Mouse (Mus musculus) adrenal gland, adult (tissue): ENCODE data around the gene Glra1.
"Not testable (repeated sequence)": the region's sequence is repeated elsewhere in the genome, so short reads cannot be mapped to it uniquely, and the experiment has no call there.

ENCODE experiments used
- DNase-seq, 2 experiments: peaks; one replicate each; pipeline ENCODE4 v3.0.0; 2022 to 2023; ENCODE audit warnings: low spot score in 1 of 2; ENCODE audit not compliant: inconsistent age in 2 of 2

Glra1 gene

DNA sequence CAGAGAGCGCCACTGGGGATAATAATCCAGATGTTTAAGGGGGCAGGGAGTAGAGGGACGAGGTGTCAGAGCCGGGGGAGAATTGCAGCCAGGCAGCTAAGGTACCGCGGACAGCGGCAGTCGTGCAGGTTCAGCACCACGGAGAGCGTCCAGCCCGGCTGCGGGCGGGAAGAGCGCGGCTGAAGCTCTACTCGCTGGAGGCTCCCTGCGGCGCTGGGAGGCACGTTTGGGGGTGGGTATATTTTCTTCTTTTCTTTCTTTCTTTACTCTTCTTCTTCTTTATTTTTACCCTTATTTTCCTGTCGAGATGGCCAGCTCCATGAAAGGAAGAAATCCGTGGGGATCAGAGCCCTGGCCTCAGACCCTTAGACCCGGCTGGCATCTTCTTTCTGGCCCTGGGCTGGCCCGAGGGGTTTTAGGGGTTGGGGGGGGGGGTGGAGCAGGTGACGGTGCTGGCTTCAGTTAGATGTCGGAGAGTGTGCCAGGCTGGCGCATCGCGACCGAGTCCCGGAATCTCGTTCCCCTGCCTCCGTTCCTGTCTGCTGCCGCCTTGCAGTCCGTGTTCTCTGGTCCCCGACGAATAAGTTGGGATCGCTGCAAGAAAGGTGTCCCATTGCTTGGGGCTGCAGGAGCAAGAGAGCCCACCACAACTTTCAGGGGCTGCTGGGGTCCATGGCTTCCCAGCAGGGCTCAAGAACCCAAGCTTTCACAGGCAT is at the start of gene Glra1:
TSS of gene Glra1 (minus strand) at position 391 of the 716 bp plus-strand sequence.
- peak; percentile 65 to 88 for DNase-seq

DNA sequence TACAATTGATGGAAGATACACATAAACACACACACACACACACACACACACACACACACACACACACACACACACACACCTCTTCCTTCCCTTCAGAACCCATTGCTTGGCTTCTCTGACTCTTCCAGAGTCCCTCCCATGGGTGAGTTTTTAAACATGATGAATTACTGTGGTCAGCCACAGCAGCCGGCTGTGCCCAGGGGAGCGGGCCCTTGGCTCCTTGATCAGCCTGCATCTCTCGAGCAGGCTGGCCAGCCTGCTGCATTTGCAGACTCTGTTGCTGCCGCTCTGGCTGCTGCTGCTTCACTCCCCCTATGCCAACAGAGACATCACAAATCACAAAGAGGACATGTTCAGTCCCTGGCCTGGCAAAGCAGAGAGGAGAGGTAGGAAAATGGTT is 29.0 kb upstream of the Glra1 start:
- DNase-seq, result no peak

DNA sequence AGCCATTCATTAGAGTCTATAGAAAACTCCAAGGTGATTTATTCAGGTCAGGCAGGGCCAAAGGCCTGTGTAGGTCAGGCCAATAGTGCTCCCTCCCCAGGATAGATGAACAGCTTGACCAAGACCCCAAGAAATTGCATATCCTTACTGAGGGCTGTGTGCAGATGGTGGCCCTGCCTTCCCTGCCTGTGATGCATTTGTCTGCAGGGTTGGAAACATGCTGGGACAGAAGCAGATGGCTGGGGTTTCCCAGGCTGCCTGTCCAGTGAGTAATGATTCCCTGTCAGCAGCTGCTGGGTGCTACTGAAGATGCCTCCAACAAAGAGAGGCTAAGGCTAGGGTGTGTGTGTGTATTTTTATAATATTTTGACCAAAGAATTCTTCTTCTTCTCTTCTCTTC is 25.9 kb upstream of the Glra1 start:
- DNase-seq, result no peak

DNA sequence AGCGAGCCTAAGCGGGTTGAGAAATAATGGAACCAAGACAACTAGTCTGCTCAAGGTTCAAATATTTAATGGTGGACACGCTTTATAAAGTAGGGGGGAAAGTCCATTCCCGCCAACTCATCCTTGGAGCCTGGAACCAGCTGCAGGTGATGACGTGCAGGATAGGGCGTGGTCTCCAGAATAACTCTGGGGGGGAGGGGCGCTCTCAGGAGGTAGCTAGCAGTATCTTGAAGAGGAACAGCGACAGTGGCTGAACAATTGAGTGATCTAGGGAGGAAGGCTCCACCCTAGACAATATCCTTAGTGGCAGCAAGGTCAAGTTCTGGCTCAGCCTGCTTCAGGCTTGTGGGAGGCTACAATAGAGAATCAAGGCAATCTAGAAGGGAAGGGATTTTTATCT is 6.6 kb upstream of the Glra1 start:
- DNase-seq, result not testable (repeated sequence)

DNA sequence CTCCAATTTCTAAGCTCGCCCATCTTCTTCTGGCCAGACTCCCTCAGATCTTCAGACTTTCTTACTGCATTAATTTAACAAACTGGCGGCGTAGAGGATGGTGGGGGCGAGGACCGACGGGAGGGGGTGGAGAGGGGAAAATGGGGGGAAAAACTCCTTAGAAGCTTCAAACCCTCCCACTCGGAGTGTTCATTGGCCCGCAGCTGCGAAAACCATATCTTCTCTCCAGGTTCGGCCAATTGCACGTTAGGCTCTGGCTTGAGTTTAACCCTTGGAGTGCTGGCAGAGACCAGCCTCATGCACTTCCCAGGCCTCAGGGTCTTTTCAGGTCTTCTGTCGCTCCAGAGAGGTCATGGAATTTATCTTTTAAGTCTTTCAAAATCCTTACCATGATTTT is 524 bp upstream of the Glra1 start:
- DNase-seq, result no peak

DNA sequence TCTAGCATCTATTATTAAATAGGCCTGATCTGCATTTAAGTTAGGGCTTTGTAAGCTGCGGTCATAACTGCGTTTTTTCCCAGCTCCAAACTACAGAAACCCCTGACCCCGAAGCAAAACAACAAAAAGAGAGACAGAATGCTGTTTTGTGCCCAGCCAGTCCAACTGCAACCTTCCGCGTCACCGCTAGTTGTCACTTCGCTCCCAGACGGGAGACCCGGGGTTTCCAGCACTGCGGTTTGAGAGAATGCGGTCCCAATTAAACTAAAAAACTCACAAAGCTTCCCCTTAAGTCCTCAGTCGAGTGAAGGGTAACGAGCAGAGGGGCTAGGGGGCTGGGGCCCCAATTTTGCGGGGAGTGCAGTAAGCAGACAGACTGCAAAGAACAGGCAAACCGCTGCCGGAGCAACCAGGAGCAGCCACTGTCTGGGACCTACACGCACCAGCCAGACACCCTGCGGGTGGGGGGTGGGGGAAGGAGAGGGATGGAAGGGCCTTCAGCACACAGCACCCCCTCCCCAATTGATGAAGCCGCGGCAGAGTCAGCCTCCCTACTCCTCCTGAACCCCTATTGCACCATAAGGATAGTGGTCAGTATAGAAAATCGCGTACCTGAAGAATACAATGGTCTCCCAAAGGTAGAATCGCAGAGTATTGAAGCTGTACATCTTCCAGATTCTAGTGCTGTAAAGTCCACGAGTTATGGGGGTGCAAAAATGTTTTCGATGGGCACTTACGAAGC is 761 bp downstream of the Glra1 start:
- DNase-seq, result no peak

DNA sequence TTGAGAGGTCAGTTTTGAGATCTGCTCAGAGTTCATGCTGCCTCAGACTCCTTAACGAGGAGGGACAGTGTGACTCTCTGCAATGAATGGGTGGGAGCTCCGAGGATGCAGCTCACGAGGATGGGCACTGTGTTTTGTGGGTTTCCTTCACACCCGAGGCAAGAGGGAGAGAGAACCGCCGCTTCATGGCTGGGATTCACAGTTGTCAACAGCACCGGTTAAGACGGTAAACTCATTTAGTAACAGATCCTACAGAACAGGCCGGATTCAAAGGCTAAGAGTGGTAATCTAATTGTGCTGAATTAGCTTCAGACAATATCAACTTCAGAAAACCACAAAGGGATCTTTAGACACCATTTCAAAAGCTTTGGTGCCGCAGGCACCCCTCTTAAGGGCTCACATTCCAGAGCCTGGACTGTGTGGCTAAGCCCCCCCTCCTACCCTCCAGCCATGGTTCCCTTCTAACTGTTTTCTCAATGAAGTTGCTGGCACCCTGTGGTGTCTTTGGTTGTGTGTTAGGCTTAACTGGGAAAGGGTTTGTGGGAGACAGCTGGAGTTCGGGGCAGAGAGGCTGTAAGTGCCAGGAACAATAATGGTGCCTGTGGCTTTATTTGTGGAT is 6.4 kb downstream of the Glra1 start:
- no peak for DNase-seq

DNA sequence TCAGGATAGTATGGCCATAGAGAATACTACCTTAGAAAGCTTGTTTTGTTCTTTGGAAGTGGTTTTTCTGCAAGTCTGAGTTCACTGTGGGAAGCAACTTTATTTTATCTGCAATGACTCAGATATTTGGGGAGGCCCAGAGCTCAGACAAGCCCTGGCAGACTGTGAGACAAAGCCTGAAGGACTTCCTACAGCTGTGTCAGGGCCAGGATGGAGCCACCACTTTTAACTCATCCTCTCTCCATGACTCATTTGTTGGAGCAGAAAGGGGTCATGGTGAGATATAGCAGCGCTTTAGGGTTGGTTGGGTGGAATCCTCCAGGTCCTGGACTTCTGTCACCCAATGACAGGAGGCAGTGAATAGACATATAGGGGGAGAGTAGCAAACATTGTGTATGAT is 12.3 kb downstream of the Glra1 start:
- DNase-seq, result peak; percentile 32 to 74

DNA sequence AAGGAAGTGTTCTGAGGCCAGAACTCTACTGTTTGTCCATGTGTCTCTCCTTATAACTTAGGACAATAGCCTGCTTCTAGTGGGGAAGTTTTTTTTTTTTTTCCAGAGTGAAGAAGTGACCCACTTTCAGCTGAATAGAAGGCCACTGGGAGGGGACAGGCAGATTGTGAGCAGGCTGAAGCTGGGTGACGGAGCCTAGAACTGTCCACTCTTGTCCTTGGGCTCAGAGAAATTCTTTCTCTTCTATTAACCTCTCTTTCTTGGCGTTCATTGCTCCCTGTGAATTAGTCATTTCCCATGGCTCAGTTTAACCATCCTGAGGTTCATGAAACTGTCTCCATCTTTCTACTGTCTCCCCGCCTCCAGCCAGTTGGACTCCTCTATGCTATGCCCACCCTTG is 13.6 kb downstream of the Glra1 start:
- DNase-seq, result peak; percentile 40 to 75

DNA sequence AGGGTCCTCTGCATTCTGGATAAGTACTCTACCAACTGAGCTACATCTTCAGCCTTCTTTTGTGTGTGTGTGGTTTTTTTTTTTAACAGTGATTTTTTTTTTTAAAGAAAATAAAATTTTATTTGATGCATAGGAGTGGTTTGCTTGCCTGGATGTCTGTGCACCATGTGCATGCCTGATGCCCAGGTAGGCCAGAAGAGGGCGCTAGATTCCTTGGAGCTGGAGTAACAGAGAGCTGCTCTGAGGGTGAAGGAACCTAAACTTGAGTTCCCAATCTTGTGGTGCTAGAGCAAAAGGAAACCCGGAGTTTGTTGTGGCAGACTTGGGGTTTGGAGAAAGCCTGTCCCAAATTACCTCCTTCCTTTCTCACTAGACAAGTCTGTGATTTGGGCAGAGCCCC is 16.8 kb downstream of the Glra1 start:
- no peak for DNase-seq

DNA sequence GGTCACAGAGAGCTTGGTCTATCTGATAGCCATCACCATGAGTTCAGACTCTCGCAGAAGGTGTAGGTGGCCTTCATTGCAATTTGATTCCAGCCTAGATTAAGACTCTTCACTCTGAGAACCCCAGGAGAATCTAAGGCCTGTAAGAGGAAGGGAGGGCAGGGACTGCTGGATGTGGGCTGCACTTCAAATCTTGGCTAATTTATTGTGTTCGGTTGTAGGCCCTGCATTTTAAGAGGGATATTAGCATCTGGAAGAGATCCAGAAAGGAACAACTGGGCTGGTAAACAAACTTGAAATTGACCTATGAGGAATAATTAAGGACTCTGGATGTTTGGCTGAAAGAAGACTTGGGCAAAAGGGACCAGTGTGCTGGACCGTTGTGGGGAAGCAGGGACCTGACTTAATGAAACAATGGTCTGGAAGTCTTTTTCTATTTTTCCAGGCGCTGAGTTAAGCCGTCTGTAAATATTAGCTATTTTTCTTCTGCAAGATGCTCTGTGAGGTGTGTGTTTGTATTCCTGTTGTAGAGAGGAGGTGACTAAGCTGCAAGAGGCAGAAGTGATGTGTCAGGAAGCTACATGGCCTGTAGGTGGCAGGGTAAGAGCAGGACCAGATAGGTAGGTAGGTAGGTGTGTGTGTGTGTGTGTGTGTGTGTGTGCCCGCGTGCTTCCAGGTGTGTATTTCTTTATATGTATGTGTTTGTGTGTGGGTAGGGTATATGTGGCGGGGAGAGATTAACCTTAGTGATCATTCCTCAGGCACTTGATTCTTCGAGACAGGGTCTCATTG is 18.4 kb downstream of the Glra1 start:
- DNase-seq, result peak in 1 of 2 experiments; percentile 32

DNA sequence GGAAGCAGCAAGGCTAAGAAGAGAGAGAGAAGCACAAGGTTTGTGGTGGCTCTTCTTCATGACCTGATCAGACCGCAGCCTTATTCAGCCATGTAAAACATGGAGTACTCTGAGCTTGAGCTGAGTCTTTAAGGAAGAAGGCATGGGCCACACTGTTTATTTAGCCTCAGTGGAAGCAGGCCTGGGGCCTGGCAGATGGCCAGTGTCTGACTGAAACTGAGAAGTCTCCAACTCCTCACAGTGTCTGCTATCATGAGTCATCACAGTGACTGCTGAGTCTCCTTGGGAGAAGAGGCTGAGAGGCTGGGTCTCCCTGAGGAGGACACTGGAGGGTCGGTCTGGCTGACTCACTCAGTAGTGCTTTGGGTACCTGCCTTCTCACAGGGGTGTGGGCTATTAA is 33.6 kb downstream of the Glra1 start:
- peak; percentile 22 to 64 for DNase-seq

DNA sequence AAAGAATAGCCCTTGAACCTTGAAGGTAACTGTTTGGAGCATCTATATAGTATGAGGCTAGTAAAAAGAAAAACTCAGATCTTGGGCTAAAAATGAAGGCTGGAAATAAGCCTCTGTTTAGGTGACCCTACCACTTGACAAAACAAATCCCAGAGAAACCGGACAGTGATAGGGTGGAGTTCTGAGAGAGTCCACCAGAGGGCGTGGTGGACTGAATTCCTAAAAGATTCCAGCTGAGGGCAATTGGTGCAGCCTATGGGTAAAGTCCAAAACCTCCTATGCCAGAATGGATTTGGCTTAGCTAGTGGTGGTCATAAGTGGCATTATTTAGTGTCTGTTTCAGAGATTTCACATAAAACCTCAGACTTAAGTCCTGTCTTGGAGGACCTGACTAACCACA is 36.9 kb downstream of the Glra1 start:
- DNase-seq, result peak; percentile 19 to 82

DNA sequence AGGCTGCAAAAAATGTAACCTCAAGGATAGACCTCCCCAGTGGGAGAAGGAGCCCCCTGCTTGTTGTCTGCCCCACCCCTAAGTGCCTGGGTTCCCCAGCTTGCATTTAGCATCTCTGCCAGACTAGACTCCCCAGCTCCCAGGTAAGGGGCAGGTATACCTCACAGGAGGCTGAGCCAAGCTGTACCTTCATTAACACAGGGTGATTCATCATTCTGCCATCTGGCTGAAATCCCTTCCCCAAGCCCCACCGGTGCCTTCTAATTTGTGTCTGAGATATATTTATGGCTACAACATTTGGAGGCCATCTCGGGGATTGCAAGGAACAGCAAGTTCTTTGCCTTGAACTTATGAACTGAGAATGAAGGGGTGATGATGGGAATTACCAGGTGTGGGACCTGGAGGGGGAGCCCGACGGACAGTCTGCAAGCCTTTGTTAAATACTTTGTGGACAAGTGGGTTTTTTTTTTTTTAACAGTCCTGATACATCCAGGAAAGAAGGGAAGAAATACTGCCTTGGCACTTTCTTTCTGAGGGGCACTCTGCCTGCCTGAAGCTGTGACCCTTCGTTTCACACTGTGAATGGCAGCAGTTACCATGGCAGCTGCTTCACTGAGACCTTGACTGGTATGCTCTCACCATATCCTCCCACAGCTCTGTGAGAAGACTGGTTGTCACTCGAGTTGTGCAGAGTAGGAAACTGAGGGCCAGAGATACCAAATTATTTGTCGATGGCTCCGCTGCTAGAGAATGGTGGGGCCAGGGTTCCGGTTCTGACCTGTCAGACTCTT is 41.5 kb downstream of the Glra1 start:
- DNase-seq, result no peak

DNA sequence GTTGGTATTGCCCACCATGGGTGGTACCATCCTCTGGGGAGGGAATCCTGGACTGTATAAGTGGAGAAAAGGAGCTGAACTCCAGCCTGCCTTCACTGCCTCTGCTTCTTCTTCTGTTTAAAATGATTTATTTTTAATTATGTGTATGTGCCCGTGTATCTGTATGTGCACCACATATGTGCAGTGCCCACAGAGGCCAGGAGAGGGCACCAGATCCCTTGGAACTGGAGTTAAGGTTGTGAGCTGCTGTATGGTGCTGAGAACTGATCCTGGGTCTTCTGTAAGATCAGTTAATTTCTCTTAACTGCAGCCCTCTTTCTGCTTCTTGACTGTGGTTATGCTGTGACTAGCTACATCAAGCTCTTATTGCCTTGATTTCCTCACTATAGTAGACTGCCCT is 62.3 kb downstream of the Glra1 start:
- no peak for DNase-seq

DNA sequence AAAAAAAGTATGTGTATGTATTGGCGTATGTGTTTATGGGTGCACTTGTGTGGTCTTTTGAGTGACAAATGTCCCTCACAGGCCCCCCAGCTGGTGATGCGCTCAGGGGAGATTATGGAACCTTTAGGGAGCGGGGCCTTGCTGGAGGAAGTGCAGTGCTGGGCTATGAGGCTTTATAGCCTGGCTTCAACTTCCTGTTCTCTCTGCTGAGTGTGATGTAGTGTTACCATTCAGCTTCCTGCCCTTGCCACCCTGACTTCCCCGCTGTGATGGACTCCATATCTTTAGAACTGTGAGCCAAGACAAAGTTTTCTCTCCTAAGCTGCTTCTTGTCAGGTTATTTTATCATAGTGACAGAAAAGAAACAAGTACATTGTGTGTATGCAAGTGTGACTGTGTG is 65.3 kb downstream of the Glra1 start:
- no peak for DNase-seq

DNA sequence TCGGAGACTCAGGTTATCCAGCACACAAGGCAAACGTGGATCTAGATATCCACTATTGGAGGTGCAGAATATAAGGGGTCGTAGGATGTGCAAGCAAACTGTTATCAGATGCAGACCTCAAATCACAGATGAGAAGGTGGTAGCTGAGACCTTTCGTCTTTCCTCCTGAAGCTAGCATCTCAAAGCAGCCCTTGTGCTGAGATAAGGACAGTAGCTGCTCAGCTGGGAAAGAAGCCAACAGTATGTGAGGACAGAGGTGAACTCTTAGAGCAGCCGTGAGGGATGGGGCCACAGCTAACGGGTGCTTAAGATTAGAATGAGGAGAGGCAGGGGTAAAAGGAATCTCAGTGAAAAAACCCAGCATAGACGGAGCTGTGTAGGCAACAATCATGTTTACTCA is 65.9 kb downstream of the Glra1 start:
- no peak for DNase-seq

DNA sequence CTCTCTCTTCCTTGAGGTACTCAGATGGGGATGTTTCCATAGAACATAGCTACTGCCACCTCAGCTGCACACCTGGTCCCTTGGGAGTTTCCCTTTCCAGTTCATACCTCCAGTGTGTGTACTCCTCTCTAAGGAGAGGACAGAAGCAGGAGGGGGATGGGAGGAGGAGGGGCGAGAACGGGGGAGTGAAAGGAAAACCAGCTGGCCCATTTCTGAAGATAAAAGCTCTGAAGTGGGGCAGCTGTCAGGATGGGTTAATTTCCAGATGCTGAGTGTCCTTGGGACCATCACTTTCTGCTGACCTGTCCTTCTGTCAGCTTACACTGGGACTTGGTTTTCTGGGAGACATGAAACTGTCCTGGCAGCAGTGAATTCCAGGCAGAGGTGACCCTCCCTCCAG is 73.2 kb downstream of the Glra1 start:
- DNase-seq, result no peak

DNA sequence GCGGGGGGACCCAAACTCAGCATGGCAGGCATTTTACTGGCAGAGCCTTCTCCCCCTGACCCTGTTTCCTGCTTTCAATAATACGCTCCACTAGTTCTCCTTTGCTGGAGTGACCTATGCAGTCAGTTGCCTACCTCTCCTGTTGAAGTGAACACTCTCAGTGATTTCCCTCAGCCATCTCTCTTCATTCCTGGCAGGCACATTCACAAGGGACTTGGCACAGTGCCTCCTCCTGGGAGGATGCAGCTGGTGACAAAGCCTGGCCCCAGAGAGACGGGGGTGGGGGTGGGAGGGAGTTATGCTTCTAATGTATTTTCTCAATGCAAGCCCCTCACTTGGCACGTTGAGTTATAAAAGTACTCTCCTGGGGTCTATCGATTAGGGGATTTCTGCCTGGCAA is 74.6 kb downstream of the Glra1 start:
- DNase-seq, result no peak

DNA sequence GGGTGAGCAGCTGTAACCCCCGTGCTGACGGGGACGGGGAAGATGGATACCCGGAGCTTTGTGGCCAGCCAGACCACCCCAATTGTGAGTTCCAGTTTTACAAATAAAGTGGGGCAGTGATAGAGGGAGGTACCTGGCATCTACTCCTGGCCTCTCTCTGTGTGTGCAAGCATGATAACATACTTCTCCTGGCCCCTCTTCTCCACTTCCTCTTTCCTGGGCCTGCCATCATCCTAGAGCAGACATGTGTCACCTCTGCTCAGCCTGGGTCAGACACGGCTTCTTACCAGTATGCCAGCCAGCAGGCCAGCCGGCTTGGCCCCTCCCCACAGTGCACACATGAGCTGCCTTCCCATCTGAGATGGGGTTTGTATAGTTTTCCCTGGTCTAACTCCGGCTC is 77.3 kb downstream of the Glra1 start:
- no peak for DNase-seq
